Mouse (Mus musculus): ENCODE data around the gene Kpnb1. TPM values are rescaled to one million over a fixed set of nuclear protein-coding genes. Genes with fewer than 3 reads are reported as not detected.

Gene Kpnb1
- polyA plus RNA-seq, 2 experiments, result 71.8 to 145 TPM

DNA sequence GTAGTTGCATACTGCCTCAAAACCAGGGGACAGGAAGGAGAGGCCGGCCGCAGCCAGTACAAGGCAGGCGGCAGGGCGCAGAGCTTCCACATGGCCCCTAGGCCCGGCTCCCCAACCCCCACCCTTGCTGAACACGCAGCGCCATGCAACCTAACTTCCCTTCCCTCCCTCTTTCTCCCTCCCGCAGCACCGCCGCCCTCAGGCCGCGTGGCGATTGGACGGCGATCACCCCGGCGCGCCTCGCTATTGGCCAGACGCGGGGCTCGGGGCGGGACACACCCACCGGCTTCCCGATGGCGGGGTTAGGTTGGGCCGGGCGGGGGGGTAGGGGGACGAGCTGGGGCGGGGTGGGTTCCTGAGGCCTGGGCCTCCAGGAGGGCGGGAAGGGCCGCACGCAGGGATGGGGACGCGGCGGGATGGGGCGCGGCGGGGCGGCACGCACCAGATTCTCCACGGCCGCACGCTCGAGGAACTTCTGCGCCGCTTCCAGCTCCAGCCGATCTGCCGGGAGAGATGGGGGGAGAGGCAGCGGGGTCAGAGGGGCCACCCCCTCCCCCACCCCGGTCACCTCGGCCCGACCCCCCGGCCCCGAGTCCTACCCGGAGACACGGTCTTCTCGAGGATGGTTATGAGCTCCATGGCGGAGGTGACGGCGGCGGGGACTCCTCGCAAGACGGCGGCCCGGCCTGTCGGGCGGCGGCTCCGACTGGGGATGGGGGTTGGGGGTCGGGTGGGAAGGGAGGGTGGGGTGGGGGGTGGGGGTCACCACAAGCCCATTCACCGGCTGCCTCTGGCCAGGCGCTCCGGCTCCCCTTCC lies 526 bp downstream of the Kpnb1 start:
- no peak for TF ChIP-seq POLR2A (IDR thresholded peaks at IDR 0.05; ENCODE audit: borderline replicate concordance, extremely low read depth, insufficient read depth, insufficient read length)
- Histone ChIP-seq H3K9ac (ENCODE audit: low read depth, low read length, severe bottlenecking) (peak overlapping the region; percentile 92), H3K4me3 (replicated peaks; ENCODE audit: low read length) (peak overlapping the region; percentile 89), H3K27ac (replicated peaks; ENCODE audit: low read depth, low read length) (peak overlapping the region; percentile 95), H3K36me3 (ENCODE audit: control insufficient read depth, insufficient read depth, low read length) (peaks cover 43% of the 10 kb centered on the region), H3K9me3 (ENCODE audit: control insufficient read depth, low read length) (no peaks in the 10 kb centered on the region), H3K4me1 (ENCODE audit: control insufficient read depth, insufficient read depth, low read length) (peaks cover 12% of the 10 kb centered on the region), H3K27me3 (ENCODE audit: control insufficient read depth, insufficient read depth, low read length) (no peaks in the 10 kb centered on the region), H3K4me2 (replicated peaks; ENCODE audit: low read depth, low read length, severe bottlenecking) (peak overlapping the region; percentile 58)
- WGBS, result under 1% methylated on average over 31 of the region's 74 CpGs
- ATAC-seq (ENCODE audit: low FRiP score, low read depth) (peak; percentile 78), DNase-seq (ENCODE audit: low spot score) (peak; percentile 93)

- peak overlapping the region; percentile 89 for H3K4me3 ChIP-seq (replicated peaks; ENCODE audit: low read length)
- ATAC-seq (ENCODE audit: low FRiP score, low read depth) (no peak), DNase-seq (ENCODE audit: low spot score) (no peak)
- H3K27ac ChIP-seq (replicated peaks; ENCODE audit: low read depth, low read length), result no peak overlapping the region
- peaks cover 12% of the 10 kb centered on the region for H3K4me1 ChIP-seq (ENCODE audit: control insufficient read depth, insufficient read depth, low read length)
- H3K4me2 ChIP-seq (replicated peaks; ENCODE audit: low read depth, low read length, severe bottlenecking), result peak overlapping the region; percentile 58
- H3K9me3 ChIP-seq (ENCODE audit: control insufficient read depth, low read length), result no peaks in the 10 kb centered on the region
- WGBS, result 63% methylated on average over 5 of the region's 5 CpGs
- peak overlapping the region; percentile 52 for H3K9ac ChIP-seq (ENCODE audit: low read depth, low read length, severe bottlenecking)
- TF ChIP-seq POLR2A (IDR thresholded peaks at IDR 0.05; ENCODE audit: borderline replicate concordance, extremely low read depth, insufficient read depth, insufficient read length), result no peak
- H3K27me3 ChIP-seq (ENCODE audit: control insufficient read depth, insufficient read depth, low read length), result no peaks in the 10 kb centered on the region
- H3K36me3 ChIP-seq (ENCODE audit: control insufficient read depth, insufficient read depth, low read length), result peaks cover 52% of the 10 kb centered on the region
These were observed 1.7 kb downstream of the Kpnb1 start for GRCm38 (mm10) chr11:97185704-97186614.

DNA sequence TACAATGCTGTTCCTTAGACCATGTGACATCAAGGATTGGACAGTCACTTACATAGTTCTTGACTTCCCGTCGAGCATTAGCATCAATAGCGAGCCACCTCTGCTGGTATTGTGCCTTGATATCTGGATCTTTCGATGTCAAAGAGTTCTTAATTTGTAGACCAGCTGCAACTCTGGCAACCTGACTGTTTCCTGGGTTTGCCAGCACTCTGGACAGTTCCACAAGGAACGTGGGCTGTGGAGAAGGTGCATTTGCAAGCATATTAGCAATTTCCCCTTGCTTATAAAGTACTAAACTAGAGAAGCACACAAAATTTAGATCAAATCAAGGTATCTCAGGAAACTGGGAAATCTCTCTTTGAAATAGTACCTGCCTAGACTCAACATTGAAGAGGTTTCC lies 2.8 kb downstream of the Kpnb1 start:
- TF ChIP-seq POLR2A (IDR thresholded peaks at IDR 0.05; ENCODE audit: borderline replicate concordance, extremely low read depth, insufficient read depth, insufficient read length), result no peak
- no peak for DNase-seq (ENCODE audit: low spot score)
- Histone ChIP-seq H3K36me3 (ENCODE audit: control insufficient read depth, insufficient read depth, low read length) (peaks cover 61% of the 10 kb centered on the region), H3K9me3 (ENCODE audit: control insufficient read depth, low read length) (no peaks in the 10 kb centered on the region), H3K27ac (replicated peaks; ENCODE audit: low read depth, low read length) (no peak overlapping the region), H3K9ac (ENCODE audit: low read depth, low read length, severe bottlenecking) (no peak overlapping the region), H3K4me2 (replicated peaks; ENCODE audit: low read depth, low read length, severe bottlenecking) (no peak overlapping the region), H3K4me1 (ENCODE audit: control insufficient read depth, insufficient read depth, low read length) (peaks cover 12% of the 10 kb centered on the region), H3K27me3 (ENCODE audit: control insufficient read depth, insufficient read depth, low read length) (no peaks in the 10 kb centered on the region), H3K4me3 (replicated peaks; ENCODE audit: low read length) (no peak overlapping the region)
- no peak for ATAC-seq (ENCODE audit: low FRiP score, low read depth)
- 79% methylated on average over 5 of the region's 5 CpGs for WGBS

DNA sequence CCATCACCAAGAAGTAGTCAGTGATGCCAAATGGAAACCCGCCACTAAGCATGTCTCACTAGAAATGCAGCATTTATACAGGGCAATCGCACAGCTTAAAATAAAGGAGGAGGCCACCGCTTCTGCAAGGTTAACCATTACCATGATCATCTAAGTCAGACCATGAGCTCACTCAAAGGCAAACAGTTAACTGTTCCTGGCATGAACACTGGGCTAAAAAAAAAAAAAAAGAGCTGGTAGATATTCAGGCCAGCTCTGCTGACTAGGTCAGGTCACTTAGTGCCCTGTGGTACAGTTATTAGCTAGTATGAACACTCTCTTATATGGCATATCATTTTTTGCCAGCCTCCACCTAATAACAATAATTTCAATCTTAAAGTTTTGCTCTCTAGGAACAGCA lies 5.2 kb downstream of the Kpnb1 start:
- H3K9me3 ChIP-seq (ENCODE audit: control insufficient read depth, low read length), result no peaks in the 10 kb centered on the region
- 95% methylated on average over 3 of the region's 3 CpGs for WGBS
- no peak overlapping the region for H3K4me3 ChIP-seq (replicated peaks; ENCODE audit: low read length)
- no peak overlapping the region for H3K27ac ChIP-seq (replicated peaks; ENCODE audit: low read depth, low read length)
- peaks cover 85% of the 10 kb centered on the region for H3K36me3 ChIP-seq (ENCODE audit: control insufficient read depth, insufficient read depth, low read length)
- ATAC-seq (ENCODE audit: low FRiP score, low read depth) (no peak), DNase-seq (ENCODE audit: low spot score) (no peak)
- H3K4me1 ChIP-seq (ENCODE audit: control insufficient read depth, insufficient read depth, low read length), result peaks cover 6% of the 10 kb centered on the region; the same call in 1 of the 2 replicates
- TF ChIP-seq POLR2A (IDR thresholded peaks at IDR 0.05; ENCODE audit: borderline replicate concordance, extremely low read depth, insufficient read depth, insufficient read length), result no peak
- H3K27me3 ChIP-seq (ENCODE audit: control insufficient read depth, insufficient read depth, low read length), result no peaks in the 10 kb centered on the region
- H3K4me2 ChIP-seq (replicated peaks; ENCODE audit: low read depth, low read length, severe bottlenecking), result no peak overlapping the region
- no peak overlapping the region for H3K9ac ChIP-seq (ENCODE audit: low read depth, low read length, severe bottlenecking)

- no peak overlapping the region for H3K4me2 ChIP-seq (replicated peaks; ENCODE audit: low read depth, low read length, severe bottlenecking)
- H3K27me3 ChIP-seq (ENCODE audit: control insufficient read depth, insufficient read depth, low read length), result no peaks in the 10 kb centered on the region
- TF ChIP-seq POLR2A (IDR thresholded peaks at IDR 0.05; ENCODE audit: borderline replicate concordance, extremely low read depth, insufficient read depth, insufficient read length), result no peak
- H3K9ac ChIP-seq (ENCODE audit: low read depth, low read length, severe bottlenecking), result no peak overlapping the region
- H3K36me3 ChIP-seq (ENCODE audit: control insufficient read depth, insufficient read depth, low read length), result peaks cover 98% of the 10 kb centered on the region
- DNase-seq (ENCODE audit: low spot score) (no peak), ATAC-seq (ENCODE audit: low FRiP score, low read depth) (no peak)
- H3K4me1 ChIP-seq (ENCODE audit: control insufficient read depth, insufficient read depth, low read length), result peaks cover 2% of the 10 kb centered on the region; the same call in 1 of the 2 replicates
- H3K4me3 ChIP-seq (replicated peaks; ENCODE audit: low read length), result no peak overlapping the region
- no peak overlapping the region for H3K27ac ChIP-seq (replicated peaks; ENCODE audit: low read depth, low read length)
- WGBS, result 83% methylated on average over 5 of the region's 5 CpGs
- H3K9me3 ChIP-seq (ENCODE audit: control insufficient read depth, low read length), result no peaks in the 10 kb centered on the region
These were observed 6.6 kb downstream of the Kpnb1 start for GRCm38 (mm10) chr11:97181061-97181460.
